Mouse (Mus musculus) neutrophil, adult 5-6 weeks (primary cell): Measurements from ENCODE around the gene Ubb. TPM values are rescaled to one million over a fixed set of nuclear protein-coding genes. Genes with fewer than 3 reads are reported as not detected.
A peak's percentile ranks its signal among the peaks of the same experiment; 100 is the strongest.

Experiments used
- ATAC-seq: fragments of 151-379, 151-347 bp; 2 replicates; pipeline ENCODE4 v1.8.0; 2017; ENCODE audit warnings: mild to moderate bottlenecking, moderate TSS enrichment; ENCODE audit not compliant: insufficient number of reproducible peaks, poor library complexity, low FRiP score, severe bottlenecking; ENCODE audit errors: extremely low read depth
- total RNA-seq: library from RNA; stranded (forward); fragments of 200-1000 nt; gene quantifications from 2 replicates; pipeline ENCODE4 v1.2.3, GENCODE M21; 2017

The Ubb gene
- total RNA-seq, 1 experiment from 2014 or later: 1,420 TPM

- ATAC-seq: no peak
Measured at GRCm38 (mm10) chr11:62549782-62550181, 1.2 kb upstream of the Ubb start.

DNA sequence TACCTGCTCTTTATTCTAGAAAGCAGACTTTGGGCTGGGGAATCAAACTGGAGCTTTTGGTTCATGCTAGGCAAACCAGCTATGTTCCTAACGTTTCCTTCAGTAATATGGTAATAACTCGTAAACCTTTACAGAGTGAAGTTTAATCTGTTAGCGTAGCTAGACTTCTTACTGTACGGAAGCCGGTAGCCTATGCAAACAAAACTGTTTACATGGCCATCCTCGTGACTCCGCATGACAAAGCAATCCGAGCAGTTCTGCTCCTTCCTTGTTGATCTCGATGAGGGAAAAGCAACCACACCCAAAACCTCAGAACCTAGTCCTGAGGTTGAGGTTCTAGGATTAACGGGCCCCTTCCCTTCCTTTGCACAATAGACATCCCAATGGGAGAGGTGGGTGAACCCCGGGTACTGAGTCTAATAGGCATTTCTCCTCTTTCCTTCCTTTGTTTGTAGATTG, 715 bp upstream of the Ubb start:
- ATAC-seq: peak; percentile 26; the same call in 1 of the 2 replicates

DNA sequence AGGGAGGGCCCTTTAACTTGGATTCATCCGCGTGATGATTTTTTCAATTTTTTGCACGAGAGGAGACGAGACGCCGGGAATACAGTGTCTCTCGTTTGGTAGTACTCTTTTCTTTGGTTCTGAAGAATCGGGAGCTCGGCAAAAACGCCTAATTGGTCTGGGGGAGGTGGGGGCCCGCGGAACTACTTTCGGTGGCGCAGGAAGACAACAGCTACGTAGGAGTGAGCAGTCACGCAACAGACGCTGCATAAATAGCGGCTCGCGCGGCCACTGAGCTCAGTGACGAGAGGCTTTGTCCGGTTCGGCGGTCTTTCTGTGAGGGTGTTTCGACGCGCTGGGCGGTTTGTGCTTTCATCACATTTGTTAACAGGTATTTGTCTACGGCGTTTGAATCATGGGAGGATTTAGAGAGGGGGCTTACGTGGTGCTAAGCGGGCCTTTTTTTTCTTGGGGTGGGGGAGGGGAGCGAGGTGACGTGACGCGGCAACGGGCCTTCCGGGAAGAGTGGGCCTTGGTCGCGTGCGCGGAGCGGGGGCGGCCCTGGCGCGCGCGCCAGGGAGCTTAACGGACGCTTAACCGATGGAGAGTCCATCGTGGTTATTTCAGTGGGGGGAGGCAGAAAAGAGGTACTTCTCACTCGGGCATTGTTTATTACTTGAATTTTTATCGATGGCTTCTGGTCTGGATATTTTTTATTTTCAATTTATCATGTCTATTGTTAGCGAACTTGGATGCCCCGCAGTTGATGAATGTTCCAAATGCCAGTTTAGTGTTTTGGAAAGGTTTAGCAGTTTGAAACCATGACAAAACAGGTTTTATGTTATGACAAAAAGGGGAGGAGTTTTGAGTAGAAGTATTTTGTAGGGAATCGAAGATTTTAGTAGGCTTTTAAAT, 502 bp downstream of the Ubb start:
- ATAC-seq: peak; percentile 65

- no peak for ATAC-seq
Measured at GRCm38 (mm10) chr11:62553186-62553585, 2.2 kb downstream of the Ubb start.

GRCm38 (mm10) chr11:62553633-62554032, 2.7 kb downstream of the Ubb start:
- no peak for ATAC-seq

DNA sequence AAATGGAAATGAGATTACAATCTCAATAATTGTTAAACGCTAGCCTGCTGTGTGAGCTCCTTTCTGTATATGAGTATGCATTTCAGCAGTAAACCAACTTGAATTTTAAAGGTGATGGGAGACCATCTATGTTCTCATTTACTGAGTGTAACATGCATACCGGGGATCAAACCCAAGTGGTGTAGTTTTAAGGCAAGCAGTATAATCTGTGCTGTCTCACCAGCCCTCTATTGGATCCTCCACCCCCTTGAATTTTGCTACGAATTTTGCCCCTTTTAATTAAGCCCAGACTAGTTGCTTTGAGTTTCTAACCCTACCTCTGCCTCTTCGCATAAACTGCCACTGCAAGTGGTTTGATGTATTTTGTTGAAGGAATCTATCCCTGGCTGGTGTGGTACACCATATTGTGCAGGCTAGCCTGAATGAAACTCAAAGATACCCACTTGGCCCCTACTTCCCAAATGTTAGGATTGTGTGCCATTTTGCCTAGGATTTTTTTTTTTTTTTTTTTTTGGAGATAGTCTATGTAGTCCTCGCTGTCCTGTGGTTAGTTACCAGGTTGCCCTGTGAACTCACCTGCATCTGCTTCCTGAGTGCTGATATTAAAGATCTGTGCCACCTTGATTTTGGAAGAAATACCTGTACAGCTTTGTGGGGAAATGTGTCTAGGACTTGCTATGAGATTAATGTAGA, 3.3 kb downstream of the Ubb start:
- no peak for ATAC-seq

DNA sequence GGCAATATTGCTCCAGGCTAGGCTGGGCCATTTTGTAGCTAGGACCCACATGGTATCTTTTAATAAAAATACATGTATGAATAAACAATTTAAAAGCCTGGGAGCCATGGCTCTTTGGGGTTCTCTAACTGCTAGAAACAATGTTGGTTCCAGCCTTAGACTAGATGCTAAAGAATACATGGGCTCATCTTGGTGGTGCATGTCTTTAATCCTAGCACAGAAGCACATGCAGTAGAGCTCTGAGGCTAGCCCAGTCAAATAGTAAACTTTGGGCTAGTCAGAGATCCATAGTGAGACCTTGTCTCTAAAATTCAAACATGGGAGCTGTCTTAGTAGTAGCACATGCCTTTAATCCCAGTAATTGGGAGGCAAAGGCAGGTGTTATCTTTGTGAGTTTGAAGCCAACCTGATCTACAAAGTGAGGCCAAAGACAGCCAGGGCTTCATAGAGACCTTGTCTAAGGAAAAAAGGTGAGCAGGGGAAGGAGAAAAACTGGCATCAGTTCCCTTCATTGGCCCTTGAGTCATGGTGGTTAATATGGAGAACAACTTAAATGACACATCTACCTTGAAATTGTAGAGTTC, 4.1 kb downstream of the Ubb start:
- ATAC-seq: no peak

DNA sequence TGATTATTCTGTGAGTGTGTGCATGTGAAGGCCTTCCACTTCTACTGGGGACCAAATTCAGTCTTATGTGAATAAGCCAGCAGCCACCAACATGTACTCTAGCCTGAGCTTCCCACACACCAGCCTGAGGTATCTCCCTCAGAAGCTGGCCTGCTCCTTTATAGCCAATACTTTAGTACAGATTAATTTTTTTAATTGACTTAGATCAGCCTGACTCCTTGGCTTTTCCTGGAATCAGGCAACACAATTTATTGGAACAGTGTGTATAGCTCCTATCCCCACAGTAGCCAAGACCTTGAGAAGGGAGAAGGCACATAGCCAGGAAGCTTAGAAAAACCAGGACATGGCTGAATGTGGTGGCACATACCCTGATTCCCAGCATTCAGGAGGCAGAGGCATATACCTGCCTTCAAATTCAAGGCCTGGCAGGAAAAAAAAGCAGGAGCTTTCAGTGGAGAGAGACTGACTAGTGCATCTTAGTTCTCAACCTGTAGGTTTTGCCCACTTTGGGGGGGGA, 5.0 kb downstream of the Ubb start:
- no peak for ATAC-seq

GRCm38 (mm10) chr11:62557205-62557604, 6.2 kb downstream of the Ubb start:
- ATAC-seq: no peak

GRCm38 (mm10) chr11:62558152-62558551, 7.2 kb downstream of the Ubb start:
- ATAC-seq: no peak

DNA sequence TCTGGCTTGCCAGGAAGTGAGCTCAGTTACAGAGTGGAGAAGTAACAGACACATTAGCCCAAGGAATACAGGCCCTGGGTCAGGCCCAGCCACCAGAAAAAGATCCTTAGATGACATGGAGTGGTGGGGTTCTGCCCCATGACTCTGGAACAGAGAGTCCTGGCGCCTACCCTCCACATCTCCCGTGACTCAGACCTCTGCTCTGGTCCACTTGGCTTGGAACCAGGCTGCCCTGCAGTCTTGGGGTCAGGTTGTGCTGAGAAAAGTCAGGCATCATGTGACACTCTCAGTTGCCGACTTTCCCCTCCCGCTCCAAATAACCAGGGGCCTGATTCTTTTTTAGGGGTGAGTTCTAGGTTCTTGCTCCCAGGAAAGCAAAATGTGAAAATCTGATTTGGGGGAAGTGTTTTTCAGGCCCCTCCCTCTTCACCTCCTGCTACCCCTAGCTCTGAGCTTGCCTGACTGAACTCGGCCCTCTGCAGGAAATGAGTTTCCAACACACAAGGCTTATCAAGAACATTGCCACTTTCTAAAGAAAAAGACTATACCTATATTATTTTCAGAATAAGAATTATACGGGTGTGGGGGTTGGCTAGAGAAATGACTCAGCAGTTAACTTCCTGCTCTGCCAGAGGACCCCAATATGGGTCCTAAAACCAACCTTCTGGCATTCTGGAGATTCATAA, 8.1 kb downstream of the Ubb start:
- ATAC-seq: no peak

- 0 out of 2 replicates have a peak, but pooled peaks have one; percentile 23 for ATAC-seq
Measured at GRCm38 (mm10) chr11:62560463-62561016, 9.6 kb downstream of the Ubb start.

- no peak for ATAC-seq
Measured at GRCm38 (mm10) chr11:62563590-62563989, 12.6 kb downstream of the Ubb start.

GRCm38 (mm10) chr11:62565747-62566146, 14.8 kb downstream of the Ubb start:
- ATAC-seq: no peak

GRCm38 (mm10) chr11:62566211-62566610, 15.2 kb downstream of the Ubb start:
- ATAC-seq: no peak

GRCm38 (mm10) chr11:62568300-62568699, 17.3 kb downstream of the Ubb start:
- ATAC-seq: no peak

GRCm38 (mm10) chr11:62573959-62574702, 23.2 kb downstream of the Ubb start, which contains the start of gene Trpv2:
Gene Trpv2 (plus strand): TSS chr11:62574486.
- ATAC-seq: peak; percentile 37; the same call in 1 of the 2 replicates

GRCm38 (mm10) chr11:62574703-62575085, 23.7 kb downstream of the Ubb start:
- ATAC-seq: no peak
